Mouse (Mus musculus): ENCODE results near the gene Tbrg4. TPM values are rescaled to one million over a fixed set of nuclear protein-coding genes. Genes with fewer than 3 reads are reported as not detected.

Tbrg4 gene
- total and polyA plus RNA-seq, 3 experiments, result 192 to 756 (median 278) TPM

- Histone ChIP-seq H3K79me2 (ENCODE audit: control insufficient read depth, insufficient read depth, low read length, poor library complexity) (no peaks in the 10 kb centered on the region), H3K4me1 (ENCODE audit: control insufficient read depth in 1 of 2, insufficient read depth in 2 of 2, low read length in 2 of 2) (no peaks in the 10 kb centered on the region), H3K4me3 (ENCODE audit: control insufficient read depth in 1 of 2, insufficient read depth in 1 of 2, low read depth in 2 of 2, low read length in 2 of 2) (no peak within 1 kb of the TSS), H3K27ac (ENCODE audit: control insufficient read depth, low read depth, low read length) (no peak within 1 kb of the TSS), H3K9ac (ENCODE audit: control insufficient read depth, low read depth, low read length, poor library complexity, severe bottlenecking) (no peak within 1 kb of the TSS), H3K36me3 (ENCODE audit: control insufficient read depth in 1 of 2, insufficient read depth in 2 of 2, low read length in 2 of 2) (no peaks in the 10 kb centered on the region), H3K9me3 (replicated peaks; ENCODE audit: insufficient read depth, low read length) (no peaks in the 10 kb centered on the region), H3K27me3 (ENCODE audit: control insufficient read depth in 1 of 2, insufficient read depth in 2 of 2, low read length in 2 of 2) (no peaks in the 10 kb centered on the region)
- TF ChIP-seq ZNF384 (IDR thresholded peaks at IDR 0.05; ENCODE audit: low read depth, low read length) (no peak), ZC3H11A (IDR thresholded peaks at IDR 0.05; ENCODE audit: low read depth, low read length) (no peak), ELF1 (IDR thresholded peaks at IDR 0.05; ENCODE audit: low read depth, low read length) (no peak), TBP (IDR thresholded peaks at IDR 0.05; ENCODE audit: low read depth, low read length) (no peak), GATA1 (IDR thresholded peaks at IDR 0.05; ENCODE audit: low read depth, low read length) (no peak), JUND (IDR thresholded peaks at IDR 0.05; ENCODE audit: low read depth, low read length) (no peak), EP300 (IDR thresholded peaks at IDR 0.05; ENCODE audit: low read depth in 1 of 2, low read length in 2 of 2) (no peak), ZMIZ1 (IDR thresholded peaks at IDR 0.05; ENCODE audit: low read depth, low read length) (no peak), POLR2A (IDR thresholded peaks at IDR 0.05; ENCODE audit: control insufficient read depth in 1 of 2, insufficient read depth in 1 of 2, low read depth in 1 of 2, low read length in 2 of 2, poor library complexity in 1 of 2) (no peak), MEF2A (IDR thresholded peaks at IDR 0.05; ENCODE audit: extremely low read depth, insufficient replicate concordance, low read depth, low read length, poor library complexity, severe bottlenecking) (no peak)
- DNase-seq (ENCODE audit: low read depth, low spot score), result no peak
Measured at GRCm38 (mm10) chr11:6658271-6658670, 32.4 kb upstream of the Tbrg4 start, which contains the start of gene Ramp3. Gene Ramp3 (plus strand): TSS chr11:6658521.

GRCm38 (mm10) chr11:6654903-6655302, 29.0 kb upstream of the Tbrg4 start:
- Histone ChIP-seq H3K27me3 (ENCODE audit: control insufficient read depth in 1 of 2, insufficient read depth in 2 of 2, low read length in 2 of 2) (no peaks in the 10 kb centered on the region; a peak in 1 of 4 replicates), H3K79me2 (ENCODE audit: control insufficient read depth, insufficient read depth, low read length, poor library complexity) (no peaks in the 10 kb centered on the region), H3K27ac (ENCODE audit: control insufficient read depth, low read depth, low read length) (no peak overlapping the region), H3K9me3 (replicated peaks; ENCODE audit: insufficient read depth, low read length) (no peaks in the 10 kb centered on the region), H3K4me1 (ENCODE audit: control insufficient read depth in 1 of 2, insufficient read depth in 2 of 2, low read length in 2 of 2) (no peaks in the 10 kb centered on the region), H3K4me3 (ENCODE audit: control insufficient read depth in 1 of 2, insufficient read depth in 1 of 2, low read depth in 2 of 2, low read length in 2 of 2) (no peak overlapping the region), H3K36me3 (ENCODE audit: control insufficient read depth in 1 of 2, insufficient read depth in 2 of 2, low read length in 2 of 2) (no peaks in the 10 kb centered on the region), H3K9ac (ENCODE audit: control insufficient read depth, low read depth, low read length, poor library complexity, severe bottlenecking) (no peak overlapping the region)
- no peak for TF ChIP-seq NELFE (IDR thresholded peaks at IDR 0.05; ENCODE audit: low read depth, low read length)
- TF ChIP-seq MYB (IDR thresholded peaks at IDR 0.05; ENCODE audit: low read depth, low read length), result no peak
- no peak for TF ChIP-seq POLR2A (IDR thresholded peaks at IDR 0.05; ENCODE audit: control insufficient read depth in 1 of 2, insufficient read depth in 1 of 2, low read depth in 1 of 2, low read length in 2 of 2, poor library complexity in 1 of 2)
- no peak for TF ChIP-seq MEF2A (IDR thresholded peaks at IDR 0.05; ENCODE audit: extremely low read depth, insufficient replicate concordance, low read depth, low read length, poor library complexity, severe bottlenecking)
- no peak for TF ChIP-seq MAFK (IDR thresholded peaks at IDR 0.05; ENCODE audit: borderline replicate concordance, low read depth, low read length)
- TF ChIP-seq EP300 (IDR thresholded peaks at IDR 0.05; ENCODE audit: low read depth in 1 of 2, low read length in 2 of 2), result no peak
- peak; percentile 95 for TF ChIP-seq ZC3H11A (IDR thresholded peaks at IDR 0.05; ENCODE audit: low read depth, low read length)
- no peak for TF ChIP-seq NRF1 (IDR thresholded peaks at IDR 0.05; ENCODE audit: insufficient read depth, low read depth, low read length, poor library complexity, severe bottlenecking)
- TF ChIP-seq ZMIZ1 (IDR thresholded peaks at IDR 0.05; ENCODE audit: low read depth, low read length), result no peak
- TF ChIP-seq USF1 (IDR thresholded peaks at IDR 0.05; ENCODE audit: low read depth, low read length), result no peak
- TF ChIP-seq MXI1 (IDR thresholded peaks at IDR 0.05; ENCODE audit: low read depth, low read length), result no peak
- TF ChIP-seq POLR2AphosphoS5 (IDR thresholded peaks at IDR 0.05; ENCODE audit: borderline replicate concordance, low read depth, low read length), result no peak
- TF ChIP-seq JUND (IDR thresholded peaks at IDR 0.05; ENCODE audit: low read depth, low read length), result no peak
- no peak for TF ChIP-seq CHD1 (IDR thresholded peaks at IDR 0.05; ENCODE audit: low read depth, low read length)
- no peak for TF ChIP-seq TAL1 (IDR thresholded peaks at IDR 0.05; ENCODE audit: low read length)
- TF ChIP-seq RAD21 (IDR thresholded peaks at IDR 0.05; ENCODE audit: low read depth, low read length), result peak; percentile 99
- peak; percentile 53 to 95 (median 85) for TF ChIP-seq CTCF (IDR thresholded peaks at IDR 0.05 in 2 of 3, conservative IDR thresholded peaks at IDR 0.05 in 1 of 3; ENCODE audit: control insufficient read depth in 1 of 3, insufficient read depth in 1 of 3, low read depth in 2 of 3, low read length in 3 of 3, poor library complexity in 1 of 3, severe bottlenecking in 1 of 3)
- peak; percentile 95 for TF ChIP-seq SMC3 (IDR thresholded peaks at IDR 0.05; ENCODE audit: low read depth, low read length)
- TF ChIP-seq KAT2A (conservative IDR thresholded peaks at IDR 0.05; ENCODE audit: low read depth, low read length), result no peak
- no peak for TF ChIP-seq ELF1 (IDR thresholded peaks at IDR 0.05; ENCODE audit: low read depth, low read length)
- DNase-seq (ENCODE audit: low read depth, low spot score), result peak; percentile 92
